Mouse (Mus musculus) kidney, postnatal 14 days (tissue): ENCODE data around the gene Asah2.
A peak's percentile ranks its signal among the peaks of the same experiment; 100 is the strongest.
"Not testable (repeated sequence)": the region's sequence is repeated elsewhere in the genome, so short reads cannot be mapped to it uniquely, and the experiment has no call there.

Source experiments
- DNase-seq: peaks from one replicate; pipeline ENCODE4 v3.0.0; 2022; ENCODE audit warnings: mixed read lengths

Gene Asah2

DNA sequence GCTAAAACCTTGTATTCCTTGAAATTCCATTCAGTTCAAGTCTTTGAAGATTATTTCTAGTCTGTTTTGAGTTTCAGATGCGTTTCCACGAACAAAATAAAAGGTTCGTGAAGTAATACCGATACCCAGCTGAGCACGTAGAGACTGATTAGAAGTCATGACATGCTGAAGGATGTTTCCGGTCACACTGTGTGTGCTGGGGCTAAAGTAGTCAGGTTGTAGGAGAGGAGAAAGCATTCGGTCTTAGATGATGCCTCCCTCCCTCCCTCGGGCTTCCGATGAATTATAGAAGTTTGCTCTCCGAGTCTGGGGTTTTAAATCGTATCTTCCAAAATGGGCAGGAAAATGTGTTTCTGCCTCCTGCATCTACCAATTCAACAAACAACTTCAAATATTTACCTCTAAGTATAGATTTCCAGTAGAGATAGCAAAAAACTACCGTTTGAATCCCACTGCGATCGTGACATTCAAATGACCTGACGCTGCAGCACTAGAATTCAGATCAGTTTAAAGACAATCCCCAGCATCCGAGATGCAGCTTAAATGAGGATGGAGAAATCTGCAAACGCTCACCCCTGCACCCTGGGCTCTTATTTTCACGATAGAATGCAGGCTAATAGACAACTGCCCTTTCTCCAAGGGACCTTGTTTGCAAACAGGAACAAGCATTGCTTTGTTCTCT lies 5.6 kb downstream of the Asah2 start:
- DNase-seq, result no peak

DNA sequence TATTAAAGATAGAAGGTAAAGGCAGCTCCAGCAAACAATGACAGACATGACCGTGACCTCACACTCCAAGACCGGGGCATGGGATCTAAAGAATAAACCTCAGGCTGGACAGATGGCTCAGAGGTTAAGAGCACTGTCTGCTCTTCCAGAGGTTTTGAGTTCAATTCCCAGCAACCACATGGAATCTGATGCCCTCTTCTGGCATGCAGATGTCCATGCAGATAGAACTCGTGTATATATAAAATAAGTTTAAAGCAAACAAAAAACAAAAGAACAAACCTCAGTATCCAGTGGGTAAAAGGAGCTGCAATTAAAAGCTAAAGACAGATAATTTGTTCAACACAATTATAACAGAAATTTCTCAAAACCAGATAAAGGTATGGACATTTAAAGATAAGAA lies 9.4 kb downstream of the Asah2 start:
- no peak for DNase-seq

DNA sequence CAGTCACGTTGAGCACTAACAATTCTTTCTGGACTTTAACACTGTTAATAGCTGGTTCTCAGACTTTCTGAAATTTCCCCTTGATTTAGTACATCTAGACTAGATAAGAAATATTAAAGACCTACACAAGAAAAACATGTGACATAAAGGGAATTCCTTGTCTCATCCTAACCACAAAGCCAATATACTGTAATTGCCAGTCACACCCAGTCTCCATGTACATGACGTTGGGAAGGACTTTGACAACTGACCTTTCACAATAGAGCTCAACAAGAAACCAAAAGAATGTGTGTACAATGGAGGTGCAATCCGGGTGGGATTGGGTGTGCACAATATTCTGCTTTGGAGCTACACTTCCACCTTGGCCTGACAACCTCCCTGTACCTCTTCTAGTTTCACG lies 15.7 kb downstream of the Asah2 start:
- DNase-seq, result no peak

DNA sequence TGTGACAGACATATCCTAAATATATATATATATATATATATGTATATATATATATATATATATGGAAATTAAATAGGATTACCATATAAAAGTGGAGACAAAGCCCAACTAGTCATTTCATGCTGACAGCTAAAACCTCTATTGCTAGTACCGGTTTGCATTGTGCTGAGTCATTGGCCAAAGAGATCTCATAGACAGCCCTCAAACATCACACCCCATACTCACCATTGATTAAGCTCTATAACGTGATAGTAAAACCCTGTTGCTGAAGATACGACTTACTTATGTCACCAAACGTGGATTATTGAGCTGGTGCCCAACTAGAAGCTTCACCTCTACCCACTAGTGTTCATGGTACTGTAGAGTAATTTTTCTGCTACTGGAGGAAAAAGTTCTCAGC lies 17.2 kb downstream of the Asah2 start:
- DNase-seq, result no peak

DNA sequence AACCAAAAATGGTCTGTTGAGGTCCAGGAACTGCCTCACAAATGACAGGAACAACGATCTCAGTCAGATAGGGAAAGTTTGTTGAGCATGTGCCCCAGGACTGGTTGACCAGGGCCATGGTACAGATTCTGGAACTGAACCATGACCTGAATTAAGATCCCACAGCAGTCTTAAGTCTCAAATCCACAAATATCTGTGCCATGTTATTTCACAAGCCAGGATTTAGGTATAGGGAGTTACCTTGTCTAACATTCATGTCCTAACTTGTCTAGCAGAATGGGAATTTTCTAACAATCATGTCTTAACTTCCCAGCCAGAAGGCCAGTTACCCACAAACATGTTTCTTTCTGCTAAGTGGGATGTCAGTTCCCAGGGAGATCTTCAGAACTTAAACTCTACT lies 19.4 kb downstream of the Asah2 start:
- no peak for DNase-seq

DNA sequence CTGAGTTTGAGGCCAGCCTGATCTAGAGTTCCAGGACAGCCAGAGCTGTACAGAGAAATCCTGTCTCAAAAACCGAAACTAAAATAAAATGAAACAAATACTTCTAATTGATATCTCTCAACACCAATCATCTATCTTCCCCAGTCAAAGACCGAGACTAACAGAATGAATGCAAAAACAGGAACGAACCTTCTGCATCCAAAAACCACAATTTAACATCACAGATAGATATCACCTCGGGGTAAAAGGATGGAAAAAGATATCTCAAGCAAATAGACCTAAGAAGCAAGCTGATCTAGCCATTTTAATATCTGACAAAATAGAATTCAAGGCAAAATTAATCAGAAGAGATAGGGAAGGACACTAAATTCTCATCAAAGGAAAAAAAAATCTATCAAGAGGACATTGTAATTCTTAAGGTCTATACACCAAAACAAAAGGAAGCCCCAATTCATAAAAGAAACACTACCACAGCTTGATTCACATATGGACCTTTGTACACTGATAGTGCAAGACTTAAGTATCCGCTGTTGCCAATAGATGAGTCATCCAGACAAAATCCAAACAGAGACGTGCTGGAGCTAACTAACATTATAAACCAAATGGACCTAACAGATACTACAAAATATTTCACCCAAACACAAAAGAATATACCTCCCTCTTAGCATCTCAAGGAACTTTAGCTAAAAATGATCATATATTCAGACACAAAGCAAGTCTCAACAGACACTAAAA lies 20.1 kb downstream of the Asah2 start:
- DNase-seq, result no peak

DNA sequence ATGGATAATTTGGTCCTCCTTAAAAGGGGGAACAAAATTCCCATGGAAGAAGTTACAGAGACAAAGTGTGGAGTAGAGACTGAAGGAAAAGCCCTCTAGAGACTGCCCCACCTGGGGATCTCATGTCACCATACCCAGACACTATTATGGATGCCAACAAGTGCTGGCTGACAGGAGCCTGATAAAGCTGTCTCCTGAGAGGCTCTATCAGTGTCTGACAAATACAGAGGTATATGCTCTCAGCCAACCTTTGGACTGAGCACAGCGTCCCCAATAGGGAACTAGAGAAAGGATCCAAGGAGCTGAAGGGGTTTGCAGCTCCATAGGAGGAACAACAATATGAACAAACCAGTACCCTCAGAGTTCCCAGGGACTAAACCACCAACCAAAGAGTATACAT lies 23.2 kb downstream of the Asah2 start:
- not testable (repeated sequence) for DNase-seq

DNA sequence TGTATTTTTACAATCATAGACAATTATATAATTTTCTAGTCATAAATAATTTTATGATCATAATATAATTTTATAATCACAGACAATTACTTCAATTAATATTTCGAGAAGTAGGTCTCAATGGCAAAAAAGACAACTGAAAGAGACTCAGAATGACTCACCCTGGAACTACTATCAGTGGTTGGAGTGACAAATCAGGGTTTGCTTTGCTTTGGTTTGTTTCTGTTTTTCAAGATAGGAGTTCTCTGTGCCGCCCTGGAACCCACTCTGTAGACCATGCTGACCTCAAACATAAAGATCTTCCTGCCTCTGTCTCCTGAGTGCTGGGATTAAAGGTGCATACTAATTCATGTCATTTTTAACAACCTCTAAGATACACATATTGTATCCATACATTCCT lies 37.7 kb downstream of the Asah2 start:
- DNase-seq, result no peak

DNA sequence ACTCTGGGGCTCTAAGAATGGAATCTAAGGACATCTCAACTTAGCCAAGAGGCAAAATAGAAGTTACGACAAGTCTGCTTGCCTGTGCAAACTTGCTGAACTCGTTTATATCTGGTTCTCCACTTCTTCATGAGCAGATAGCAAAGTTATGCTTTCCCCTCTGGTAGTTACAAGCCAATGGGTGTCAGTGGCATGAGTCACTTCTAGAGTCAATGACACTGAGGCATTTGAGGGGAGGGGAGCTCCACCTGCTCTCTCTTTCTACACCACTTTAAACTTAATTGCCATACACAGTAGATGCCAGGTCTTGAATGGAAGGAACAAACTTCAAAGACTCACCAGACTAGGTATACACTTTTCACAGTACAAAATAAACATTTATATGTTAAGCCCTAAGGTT lies 38.4 kb downstream of the Asah2 start:
- no peak for DNase-seq

DNA sequence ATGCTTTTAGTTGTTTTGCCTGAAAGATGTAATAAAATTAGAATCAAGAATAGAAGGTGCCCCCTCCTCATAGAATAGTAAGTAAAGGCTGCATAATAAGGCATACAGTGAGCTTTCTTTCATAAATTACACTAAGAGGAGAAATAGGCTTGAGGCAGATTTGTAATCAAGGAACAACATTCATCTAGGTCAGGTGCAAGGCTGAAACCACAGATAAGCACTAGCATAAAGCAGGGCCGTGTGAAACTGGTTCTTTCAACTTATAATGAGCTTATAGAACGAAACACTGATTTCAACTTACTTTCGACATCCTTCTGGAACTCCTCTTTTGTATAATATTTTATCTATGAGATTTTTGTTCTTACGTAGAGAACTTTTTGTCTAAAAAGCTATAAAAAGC lies 40.3 kb downstream of the Asah2 start:
- DNase-seq, result no peak

DNA sequence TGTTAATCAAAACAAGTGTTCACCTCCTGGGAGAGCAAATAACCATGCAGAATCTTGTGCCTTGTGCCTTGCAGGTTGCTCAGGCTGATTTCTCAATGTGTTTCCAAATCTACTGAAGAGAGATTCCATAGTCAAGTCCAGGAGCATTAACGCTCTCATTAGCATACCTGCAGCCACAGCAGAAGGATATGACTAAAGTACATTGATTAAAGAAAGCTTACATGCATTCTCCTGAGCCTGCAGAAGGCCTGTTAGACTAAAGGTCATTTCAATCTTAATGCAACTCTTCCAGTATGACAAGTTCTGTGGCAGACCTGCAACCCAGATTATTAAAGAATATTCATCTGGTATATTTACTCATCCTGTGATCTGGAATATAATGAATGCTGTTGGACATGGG lies 46.7 kb downstream of the Asah2 start:
- no peak for DNase-seq

DNA sequence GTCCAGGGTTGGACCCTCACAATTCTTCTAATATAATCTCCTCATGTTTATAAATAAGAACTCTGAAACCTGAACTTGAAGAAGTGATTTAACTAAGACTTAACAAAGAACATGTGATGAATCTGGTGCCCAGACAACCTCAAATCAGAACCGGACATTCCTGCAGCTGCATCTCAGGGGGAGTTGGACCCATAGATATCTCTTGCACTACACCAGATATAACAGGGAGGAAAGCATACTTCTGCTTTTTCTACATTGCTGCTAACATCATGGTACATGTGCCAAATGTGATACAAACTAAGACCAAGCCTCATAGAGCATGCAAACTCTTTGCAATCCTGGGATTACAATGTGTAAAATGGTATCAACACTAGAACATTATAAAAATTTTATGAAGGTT lies 51.8 kb downstream of the Asah2 start:
- DNase-seq, result no peak

DNA sequence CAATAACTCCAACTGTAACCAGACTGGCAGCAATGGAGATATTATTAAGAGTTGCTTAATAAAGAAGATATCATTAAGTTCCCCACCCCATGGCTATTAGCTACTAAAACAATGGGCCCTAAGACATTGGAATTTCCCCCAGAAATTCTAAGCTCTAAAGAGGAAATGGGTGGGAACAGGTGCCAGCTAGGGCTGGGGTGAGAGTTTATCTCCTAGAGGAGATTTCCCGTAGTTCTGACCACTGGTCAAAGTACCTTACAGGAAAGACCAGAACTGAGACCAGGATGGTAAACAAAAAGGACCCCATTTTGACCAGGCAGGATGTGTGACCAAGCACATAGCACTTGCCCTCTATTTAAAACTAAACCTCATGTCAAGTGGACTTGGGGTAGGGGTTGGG lies 52.3 kb downstream of the Asah2 start:
- DNase-seq, result no peak

DNA sequence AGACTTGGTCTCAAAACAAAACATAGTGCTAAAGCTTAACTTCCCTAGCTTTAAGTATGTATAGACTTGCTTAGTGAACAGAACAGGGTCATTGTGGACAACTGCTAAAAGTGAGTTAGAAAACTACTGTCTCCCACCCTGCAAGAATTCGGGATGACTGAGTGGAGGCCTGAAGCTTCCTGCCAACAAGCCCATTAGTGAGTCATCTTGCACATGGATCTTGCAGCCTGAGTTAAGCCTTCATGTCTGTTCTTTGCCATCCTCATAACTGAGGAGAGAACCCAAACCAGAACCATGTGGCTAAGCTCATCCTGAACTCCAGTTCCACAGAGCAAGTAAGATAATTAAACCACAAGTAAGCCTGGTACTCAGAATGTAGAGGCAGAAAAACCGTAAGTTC lies 56.8 kb downstream of the Asah2 start:
- DNase-seq, result no peak

DNA sequence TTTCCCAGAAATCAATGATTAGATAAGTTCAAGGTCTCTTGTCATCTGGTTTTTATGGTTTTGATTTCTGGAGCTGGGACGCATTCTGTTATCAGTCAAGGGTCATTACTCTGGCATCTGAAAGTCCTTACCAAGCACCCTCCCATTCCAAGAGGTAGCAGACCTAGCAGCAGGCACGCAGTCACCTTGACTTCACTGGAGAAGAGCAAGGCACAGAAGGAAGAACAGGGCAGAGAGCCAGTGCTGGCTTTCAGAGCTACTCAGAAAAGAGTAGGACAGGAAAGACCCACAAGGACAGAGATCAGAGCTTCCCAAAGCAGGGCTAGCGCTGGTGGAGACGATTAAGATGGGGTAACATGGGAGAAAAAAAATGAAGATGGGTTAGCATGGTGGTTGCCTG lies 75.1 kb downstream of the Asah2 start:
- no peak for DNase-seq

DNA sequence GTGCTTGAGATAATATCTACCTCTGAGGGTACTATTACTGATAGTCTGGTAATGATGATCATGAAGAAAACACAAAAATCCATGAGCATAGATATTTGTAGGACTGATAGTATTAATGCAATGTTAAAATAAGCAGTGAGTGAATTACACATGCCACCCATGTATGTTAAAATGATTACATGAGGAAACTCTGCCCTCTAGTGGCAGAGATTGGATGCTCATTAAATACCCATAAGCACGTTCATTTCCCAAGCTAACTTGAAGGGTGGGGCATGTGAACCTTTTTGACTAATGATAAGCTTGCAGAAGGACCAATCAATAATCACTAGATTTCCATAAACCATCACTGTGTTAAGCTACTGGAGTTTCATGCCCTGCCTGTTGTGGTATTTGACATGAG lies 77.6 kb downstream of the Asah2 start:
- peak; percentile 62 for DNase-seq

DNA sequence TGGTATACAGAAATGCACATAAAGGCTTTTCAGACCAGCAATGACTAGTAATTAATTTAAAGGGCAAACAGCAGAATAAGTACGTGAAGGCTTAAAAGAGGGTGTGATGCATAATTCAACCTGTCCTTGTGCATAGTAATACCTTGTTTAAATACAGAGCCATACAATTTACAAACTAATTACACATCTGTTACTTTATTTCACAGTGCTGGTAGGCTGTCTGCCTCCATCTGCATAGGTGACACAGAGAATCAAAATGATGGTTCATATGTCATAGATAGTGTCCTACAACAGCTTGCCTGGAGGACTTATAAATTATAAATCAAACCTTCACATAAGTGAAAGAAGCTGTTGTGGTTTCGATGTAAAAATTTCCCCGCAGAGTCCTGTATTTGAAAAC lies 82.6 kb downstream of the Asah2 start:
- DNase-seq, result no peak

DNA sequence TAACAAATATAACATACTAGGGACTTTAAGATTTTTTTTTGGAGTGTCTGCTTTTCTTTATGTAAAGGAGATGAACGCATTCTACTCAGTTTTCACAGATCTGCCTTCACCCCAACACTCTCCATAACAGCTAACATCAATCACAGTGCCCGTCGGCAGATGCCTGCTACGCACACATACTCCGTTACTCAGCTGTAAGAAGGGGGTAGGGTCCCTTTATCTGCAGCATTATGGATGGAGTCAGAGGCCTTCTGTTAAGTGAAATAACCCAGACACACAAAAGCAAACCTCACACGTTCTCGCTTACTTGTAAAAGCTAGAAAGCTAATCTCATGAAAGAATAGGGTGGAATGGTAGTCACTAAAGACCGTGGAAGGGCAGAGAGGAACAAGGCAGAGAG lies 88.3 kb downstream of the Asah2 start:
- DNase-seq, result no peak

DNA sequence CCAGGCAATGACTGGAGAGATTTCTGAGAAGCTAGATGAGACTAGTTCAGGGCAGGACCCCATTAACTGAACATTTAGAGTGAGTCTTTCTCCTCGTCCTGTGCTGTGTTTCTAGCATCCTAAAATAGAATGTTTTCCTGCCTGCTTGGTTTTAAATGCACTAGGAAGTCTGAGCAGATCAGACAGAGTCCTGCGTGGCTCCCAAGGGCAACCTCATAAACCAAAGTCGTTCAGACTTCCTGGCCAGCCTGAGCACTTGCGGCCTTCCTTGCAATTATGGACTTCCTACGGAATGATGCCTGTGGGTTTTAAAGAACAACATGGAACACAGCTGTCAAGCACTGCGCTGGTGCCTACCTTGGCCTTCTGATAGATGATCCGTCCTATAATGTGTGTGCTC lies 89.4 kb downstream of the Asah2 start:
- peak; percentile 23 for DNase-seq

DNA sequence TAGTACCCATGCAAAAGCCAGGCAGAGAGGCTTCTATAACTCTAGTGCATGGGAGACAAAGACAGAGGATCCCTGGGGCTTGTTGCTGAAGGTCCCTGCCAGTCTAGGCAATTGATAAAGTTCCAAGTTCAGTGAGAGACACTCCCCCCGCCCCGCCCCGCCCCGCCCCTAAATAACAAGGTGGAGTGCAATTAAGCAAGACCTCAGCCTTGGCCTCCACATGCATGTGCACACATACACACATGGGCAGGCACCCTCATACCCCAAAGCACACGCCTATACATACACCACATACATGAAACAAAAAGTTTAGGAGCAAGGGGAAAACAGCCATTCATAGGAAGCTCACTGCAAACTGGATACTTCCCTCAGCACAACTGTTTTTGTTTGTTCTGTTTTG lies 90.0 kb downstream of the Asah2 start:
- no peak for DNase-seq

DNA sequence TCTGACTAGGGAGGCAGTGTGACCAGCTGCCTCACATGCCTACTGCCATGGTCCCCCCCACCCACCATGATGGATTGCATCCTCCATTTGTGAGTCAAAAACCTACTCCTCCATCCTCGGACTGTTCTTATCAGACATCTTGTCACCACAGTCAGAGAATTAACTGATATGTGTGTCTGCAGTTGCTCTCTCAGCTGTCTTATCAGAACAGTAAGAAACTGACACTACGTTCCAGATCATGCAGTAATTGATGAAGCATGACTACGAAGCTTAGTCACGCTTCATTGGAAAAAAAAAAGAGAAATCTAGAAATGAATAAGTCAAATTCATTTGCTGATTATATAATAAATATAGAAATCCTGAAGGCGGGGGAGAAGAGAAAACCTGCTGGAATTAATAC lies 105.4 kb downstream of the Asah2 start:
- no peak for DNase-seq

DNA sequence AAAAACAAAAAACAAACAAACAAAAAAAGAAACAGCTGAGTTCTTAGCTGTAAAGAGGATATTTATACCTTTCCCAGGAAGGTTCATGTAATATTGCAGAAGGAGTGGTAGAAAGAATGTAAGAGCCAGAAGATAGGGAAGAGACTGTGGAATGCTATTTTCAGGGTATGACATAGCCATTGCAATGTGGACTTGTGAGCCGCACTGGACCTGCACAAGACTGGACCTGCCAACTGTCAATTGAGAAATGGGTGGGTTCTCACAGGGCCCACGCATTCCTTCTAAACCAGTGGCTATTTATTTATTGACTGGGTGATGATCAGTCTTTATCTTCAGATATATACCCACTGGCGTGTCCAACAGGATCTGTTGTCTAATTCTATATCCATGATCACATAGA lies 111.1 kb downstream of the Asah2 start:
- no peak for DNase-seq

DNA sequence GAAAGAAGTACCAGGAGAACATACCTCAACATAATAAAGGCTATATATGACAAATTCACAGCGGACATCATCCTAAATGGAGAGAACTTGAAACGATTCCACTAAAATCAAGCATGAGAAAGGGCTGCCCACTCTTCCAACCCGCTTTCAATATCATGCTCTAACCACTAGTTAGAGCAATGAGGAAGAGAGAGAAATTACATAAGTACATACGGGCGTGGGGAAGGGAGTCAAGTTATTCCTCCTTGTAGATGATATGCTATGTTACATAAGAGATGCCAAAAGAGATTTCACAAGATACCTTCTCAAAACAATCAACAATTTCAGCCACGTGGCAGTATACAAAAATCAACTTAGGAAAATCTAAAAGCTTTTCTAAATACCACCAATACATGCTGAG lies 117.0 kb downstream of the Asah2 start:
- no peak for DNase-seq

DNA sequence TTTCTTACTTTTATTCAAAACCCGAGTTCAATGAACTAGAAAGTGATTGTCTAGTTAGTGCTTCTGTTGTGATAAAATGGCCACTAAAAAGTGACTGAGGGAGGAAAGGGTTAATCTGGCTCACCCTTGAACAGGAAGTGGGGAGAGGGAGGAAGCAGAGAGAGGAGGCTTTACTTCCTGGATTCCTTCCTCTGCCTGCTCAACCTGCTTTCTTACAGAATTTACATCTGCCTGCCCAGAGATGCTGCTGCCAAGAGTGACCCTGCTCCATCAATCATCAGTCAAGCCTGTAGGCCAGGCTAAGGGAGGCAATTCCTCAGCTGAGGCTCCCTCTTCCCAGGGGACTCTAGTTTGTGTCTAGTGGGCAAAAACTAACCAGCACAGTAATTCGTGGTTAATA lies 132.1 kb downstream of the Asah2 start:
- peak; percentile 38 for DNase-seq

DNA sequence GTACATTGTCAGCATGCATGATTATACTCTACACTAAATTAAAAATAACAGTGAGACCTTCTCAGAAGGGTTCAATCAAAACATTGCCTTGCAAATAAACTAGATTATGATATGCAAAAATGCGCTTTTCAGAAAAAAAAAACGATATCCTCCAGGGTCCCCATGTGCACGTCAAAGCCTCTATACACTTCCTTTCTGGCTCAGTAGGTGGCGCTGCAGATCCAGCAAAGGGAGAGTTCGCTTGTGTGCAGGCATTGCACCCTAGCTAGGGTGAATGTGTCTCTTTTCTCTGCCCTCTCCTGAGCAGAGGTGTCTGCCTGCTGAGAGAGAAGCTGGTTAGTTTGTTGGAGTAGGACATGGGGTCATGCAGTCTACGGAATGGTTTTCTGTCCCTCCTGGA lies 136.0 kb downstream of the Asah2 start:
- DNase-seq, result peak; percentile 82
